Mouse (Mus musculus) G1E (cell line): ENCODE results near the gene Ibtk. TPM values are rescaled to one million over a fixed set of nuclear protein-coding genes. Genes with fewer than 3 reads are reported as not detected.

Experiments used
- ATAC-seq: 2 replicates; pipeline ENCODE4 v1.8.0; 2016; ENCODE audit warnings: mild to moderate bottlenecking; ENCODE audit not compliant: insufficient number of reproducible peaks, poor library complexity, low FRiP score, severe bottlenecking; ENCODE audit errors: extremely low read depth
- DNase-seq: peaks from one replicate; pipeline ENCODE4 v3.0.0; 2012; ENCODE audit warnings: low spot score
- H3K27me3 ChIP-seq: 2 replicates; pipeline ENCODE4 v1.6.1; 2012; ENCODE audit warnings: mild to moderate bottlenecking, low read length, inconsistent platforms; ENCODE audit not compliant: insufficient read depth
- H3K36me3 ChIP-seq: replicated peaks from 2 replicates; pipeline ENCODE3; 2012; ENCODE audit warnings: mild to moderate bottlenecking, inconsistent platforms
- H3K4me1 ChIP-seq: 2 replicates; pipeline ENCODE4 v1.6.1; 2012; ENCODE audit warnings: low read depth, low read length, inconsistent platforms, mixed read lengths; ENCODE audit not compliant: insufficient read depth
- H3K4me3 ChIP-seq: 2 replicates; pipeline ENCODE4 v1.5.1; 2012; ENCODE audit warnings: low read depth, mild to moderate bottlenecking, inconsistent platforms, low read length, moderate library complexity, mixed read lengths
- H3K9me3 ChIP-seq: replicated peaks from 2 replicates; pipeline ENCODE4 v1.6.1; 2012; ENCODE audit warnings: inconsistent platforms
- CTCF ChIP-seq: IDR thresholded peaks from 2 replicates; pipeline ENCODE4 v1.5.1; 2012; ENCODE audit warnings: low read depth, low read length, inconsistent platforms, mixed read lengths
- GATA1 ChIP-seq: IDR thresholded peaks from 2 replicates; pipeline ENCODE4 v1.6.1; 2012; ENCODE audit warnings: borderline replicate concordance, low read length, inconsistent platforms, mixed read lengths
- GATA2 ChIP-seq: IDR thresholded peaks from 2 replicates; pipeline ENCODE4 v1.6.1; 2012; ENCODE audit warnings: low read depth, low read length, inconsistent platforms, borderline replicate concordance
- POLR2AphosphoS5 ChIP-seq: IDR thresholded peaks from 2 replicates; pipeline ENCODE4 v1.6.1; 2012; ENCODE audit warnings: low read depth, low read length, inconsistent platforms; ENCODE audit not compliant: insufficient replicate concordance
- TAL1 ChIP-seq: conservative IDR thresholded peaks from 2 replicates; pipeline ENCODE4 v1.6.1; 2012; ENCODE audit warnings: low read depth, low read length, inconsistent platforms, mixed read lengths
- polyA plus RNA-seq: library from polyadenylated mRNA; stranded (reverse); fragments of >175 nt; gene quantifications from 2 replicates; pipeline ENCODE4 v1.2.3, GENCODE M21; 2012
- total RNA-seq, 2 experiments: library from RNA; stranded (forward) in 1 of 2; stranded (reverse) in 1 of 2; fragments of 200-1000 nt in 1 of 2; fragments of >200 nt in 1 of 2; fragmentation: Nextera tagmentation in 1 of 2; gene quantifications; 2 replicates each; pipeline ENCODE4 v1.2.3; 2014 to 2017

The Ibtk gene
- total and polyA plus RNA-seq, 3 experiments, result 23.0 to 63.5 (median 45.5) TPM

- Histone ChIP-seq H3K9me3 (no peaks in the 10 kb centered on the region), H3K4me1 (peaks cover 3% of the 10 kb centered on the region), H3K4me3 (no peak overlapping the region), H3K27me3 (peaks cover 15% of the 10 kb centered on the region), H3K36me3 (no peaks in the 10 kb centered on the region)
- DNase-seq (no peak), ATAC-seq (no peak)
- TF ChIP-seq POLR2AphosphoS5, result no peak
- TF ChIP-seq GATA1, result no peak
- TF ChIP-seq GATA2, result no peak
- TF ChIP-seq CTCF, result no peak
- no peak for TF ChIP-seq TAL1
Measured at GRCm38 (mm10) chr9:85771454-85771853, 22.3 kb upstream of the Ibtk start.

- TF ChIP-seq GATA1, result no peak
- no peak for TF ChIP-seq GATA2
- no peak for TF ChIP-seq POLR2AphosphoS5
- TF ChIP-seq CTCF, result no peak
- TF ChIP-seq TAL1, result no peak
- Histone ChIP-seq H3K36me3 (no peaks in the 10 kb centered on the region), H3K4me3 (no peak overlapping the region), H3K4me1 (peaks cover 3% of the 10 kb centered on the region), H3K27me3 (peaks cover 15% of the 10 kb centered on the region), H3K9me3 (no peaks in the 10 kb centered on the region)
- ATAC-seq (no peak), DNase-seq (no peak)
Measured at GRCm38 (mm10) chr9:85770369-85770768, 21.2 kb upstream of the Ibtk start.

GRCm38 (mm10) chr9:85769057-85769789, 20.1 kb upstream of the Ibtk start:
- TF ChIP-seq POLR2AphosphoS5, result no peak
- ATAC-seq (no peak), DNase-seq (no peak)
- Histone ChIP-seq H3K4me1 (peaks cover 3% of the 10 kb centered on the region), H3K27me3 (peaks cover 15% of the 10 kb centered on the region), H3K36me3 (no peaks in the 10 kb centered on the region), H3K9me3 (no peaks in the 10 kb centered on the region), H3K4me3 (no peak overlapping the region)

- no peak for DNase-seq
- H3K4me1 ChIP-seq, result peaks cover 3% of the 10 kb centered on the region
- no peak for TF ChIP-seq GATA1
- TF ChIP-seq CTCF, result no peak
- TF ChIP-seq GATA2, result no peak
- TF ChIP-seq TAL1, result no peak
- TF ChIP-seq POLR2AphosphoS5, result no peak
- H3K4me3 ChIP-seq, result no peak overlapping the region
- peaks cover 11% of the 10 kb centered on the region for H3K27me3 ChIP-seq
- H3K36me3 ChIP-seq, result no peaks in the 10 kb centered on the region
- no peaks in the 10 kb centered on the region for H3K9me3 ChIP-seq
- no peak for ATAC-seq
Measured at GRCm38 (mm10) chr9:85767255-85767654, 18.1 kb upstream of the Ibtk start.

GRCm38 (mm10) chr9:85762476-85762875, 13.3 kb upstream of the Ibtk start:
- peak; percentile 49 for ATAC-seq
- Histone ChIP-seq H3K4me1 (peaks cover 7% of the 10 kb centered on the region), H3K27me3 (peaks cover 5% of the 10 kb centered on the region; the same call in 1 of the 2 replicates), H3K4me3 (no peak overlapping the region), H3K36me3 (no peaks in the 10 kb centered on the region), H3K9me3 (no peaks in the 10 kb centered on the region)
- TF ChIP-seq POLR2AphosphoS5, result no peak
- TF ChIP-seq GATA2, result no peak
- TF ChIP-seq TAL1, result no peak
- no peak for TF ChIP-seq CTCF
- no peak for TF ChIP-seq GATA1
- DNase-seq, result peak; percentile 4

GRCm38 (mm10) chr9:85750797-85751196, 1.7 kb upstream of the Ibtk start:
- no peak for TF ChIP-seq POLR2AphosphoS5
- no peak for TF ChIP-seq GATA1
- no peak for TF ChIP-seq CTCF
- TF ChIP-seq GATA2, result no peak
- no peak for TF ChIP-seq TAL1
- H3K36me3 ChIP-seq, result peaks cover 9% of the 10 kb centered on the region
- H3K4me1 ChIP-seq, result peaks cover 24% of the 10 kb centered on the region
- no peaks in the 10 kb centered on the region for H3K9me3 ChIP-seq
- ATAC-seq, result no peak
- no peaks in the 10 kb centered on the region for H3K27me3 ChIP-seq
- no peak for DNase-seq
- peak overlapping the region; percentile 42; the same call in 1 of the 2 replicates for H3K4me3 ChIP-seq
